Mouse (Mus musculus) liver, embryonic 11.5 days (tissue): Measurements from ENCODE around the gene Bcl2l1. TPM values are rescaled to one million over a fixed set of nuclear protein-coding genes. Genes with fewer than 3 reads are reported as not detected.
A peak's percentile ranks its signal among the peaks of the same experiment; 100 is the strongest.

Experiments
- ATAC-seq: fragments of 200-750 bp; cut with Nextera tagmentation; replicated peaks from 2 replicates; pipeline ENCODE4 v1.8.0; 2017; ENCODE audit warnings: moderate number of reproducible peaks, mild to moderate bottlenecking, moderate TSS enrichment, moderate library complexity; ENCODE audit not compliant: low FRiP score
- DNase-seq: peaks from one replicate; pipeline ENCODE4 v3.0.0-alpha.2; 2017; ENCODE audit warnings: low spot score
- H3K27ac ChIP-seq: fragments of 300-500 bp; sonication (generic); 2 replicates; pipeline ENCODE4 v1.5.1; 2014; ENCODE audit warnings: mild to moderate bottlenecking, low read depth, low read length, control low read depth
- H3K27me3 ChIP-seq: fragments of 300-500 bp; sonication (generic); replicated peaks from 2 replicates; pipeline ENCODE4 v1.6.1; 2014; ENCODE audit warnings: low read length, mixed read lengths; ENCODE audit not compliant: control insufficient read depth, insufficient read depth
- H3K36me3 ChIP-seq: fragments of 300-500 bp; sonication (generic); 2 replicates; pipeline ENCODE4 v1.6.1; 2014; ENCODE audit warnings: mild to moderate bottlenecking, low read length, moderate library complexity, mixed read lengths; ENCODE audit not compliant: control insufficient read depth, insufficient read depth
- H3K4me1 ChIP-seq: fragments of 300-500 bp; sonication (generic); replicated peaks from 2 replicates; pipeline ENCODE4 v1.6.1; 2014; ENCODE audit warnings: low read length, mixed read lengths; ENCODE audit not compliant: control insufficient read depth, insufficient read depth
- H3K4me2 ChIP-seq: fragments of 300-500 bp; sonication (generic); 2 replicates; pipeline ENCODE4 v1.6.1; 2014; ENCODE audit warnings: mild to moderate bottlenecking, control low read depth, moderate library complexity
- H3K4me3 ChIP-seq: fragments of 300-500 bp; sonication (generic); 2 replicates; pipeline ENCODE4 v1.5.1; 2014; ENCODE audit warnings: low read depth, low read length, control low read depth
- H3K9ac ChIP-seq: fragments of 300-500 bp; sonication (generic); 2 replicates; pipeline ENCODE4 v1.6.1; 2014; ENCODE audit warnings: low read depth, low read length, control low read depth
- H3K9me3 ChIP-seq: fragments of 300-500 bp; sonication (generic); 2 replicates; pipeline ENCODE4 v1.6.1; 2016; ENCODE audit warnings: low read length, inconsistent platforms, mixed read lengths; ENCODE audit not compliant: control insufficient read depth
- WGBS: fragments of 180-500 bp; shearing (Covaris S2); extraction: QIAGEN DNeasy Blood & Tissue Kit; methylation state at CpG from one replicate; pipeline ENCODE4 v1.1.7; 2014; 5-methylcytosine and 5-hydroxymethylcytosine counted together
- polyA plus RNA-seq: library from polyadenylated mRNA; unstranded; fragments of >200 nt; fragmentation: Nextera tagmentation; extraction: Ambion mirVana; gene quantifications from 2 replicates; pipeline ENCODE4 v1.2.1, GENCODE M21; 2014

The Bcl2l1 gene
- polyA plus RNA-seq, 1 experiment from 2014 or later: 61.7 TPM

- H3K36me3 ChIP-seq: peaks cover 4% of the 10 kb centered on the region; the same call in 1 of the 2 replicates
- H3K4me1 ChIP-seq: peaks cover 58% of the 10 kb centered on the region
- no peak overlapping the region for H3K9ac ChIP-seq
- 86% methylated on average over 2 of the region's 2 CpGs for WGBS
- no peaks in the 10 kb centered on the region for H3K9me3 ChIP-seq
- no peak overlapping the region for H3K4me3 ChIP-seq
- no peaks in the 10 kb centered on the region for H3K27me3 ChIP-seq
- no peak overlapping the region for H3K4me2 ChIP-seq
- DNase-seq (no peak), ATAC-seq (no peak)
- no peak overlapping the region for H3K27ac ChIP-seq
These were observed 11.2 kb downstream of the Bcl2l1 start for GRCm38 (mm10) chr2:152820369-152820768.

- peaks cover 4% of the 10 kb centered on the region; the same call in 1 of the 2 replicates for H3K36me3 ChIP-seq
- H3K9ac ChIP-seq: no peak overlapping the region
- 89% methylated on average over 4 of the region's 4 CpGs for WGBS
- DNase-seq: no peak
- no peak overlapping the region for H3K27ac ChIP-seq
- H3K4me2 ChIP-seq: no peak overlapping the region
- no peak for ATAC-seq
- H3K27me3 ChIP-seq: no peaks in the 10 kb centered on the region
- no peaks in the 10 kb centered on the region for H3K9me3 ChIP-seq
- peaks cover 58% of the 10 kb centered on the region for H3K4me1 ChIP-seq
- H3K4me3 ChIP-seq: no peak overlapping the region
These were observed 11.6 kb downstream of the Bcl2l1 start for GRCm38 (mm10) chr2:152819926-152820325.

- Histone ChIP-seq H3K27me3 (no peaks in the 10 kb centered on the region), H3K9me3 (no peaks in the 10 kb centered on the region), H3K27ac (no peak overlapping the region; the same call in 1 of the 2 replicates), H3K9ac (no peak overlapping the region), H3K4me3 (no peak overlapping the region), H3K36me3 (peaks cover 4% of the 10 kb centered on the region; the same call in 1 of the 2 replicates), H3K4me2 (no peak overlapping the region), H3K4me1 (peaks cover 57% of the 10 kb centered on the region)
- DNase-seq: no peak
- 95% methylated on average over 3 of the region's 3 CpGs for WGBS
- ATAC-seq: no peak
These were observed 12.4 kb downstream of the Bcl2l1 start for GRCm38 (mm10) chr2:152819097-152819624.

GRCm38 (mm10) chr2:152818679-152819078 lies 12.8 kb downstream of the Bcl2l1 start:
- H3K4me3 ChIP-seq: no peak overlapping the region
- no peak for DNase-seq
- H3K4me1 ChIP-seq: peaks cover 57% of the 10 kb centered on the region
- no peak for ATAC-seq
- H3K4me2 ChIP-seq: no peak overlapping the region
- H3K27ac ChIP-seq: no peak overlapping the region; the same call in 1 of the 2 replicates
- H3K9ac ChIP-seq: no peak overlapping the region
- 89% methylated on average over 5 of the region's 5 CpGs for WGBS
- H3K9me3 ChIP-seq: no peaks in the 10 kb centered on the region
- peaks cover 4% of the 10 kb centered on the region; the same call in 1 of the 2 replicates for H3K36me3 ChIP-seq
- H3K27me3 ChIP-seq: no peaks in the 10 kb centered on the region

- H3K9ac ChIP-seq: peak overlapping the region; percentile 4; the same call in 1 of the 2 replicates
- H3K4me1 ChIP-seq: peaks cover 61% of the 10 kb centered on the region
- H3K36me3 ChIP-seq: peaks cover 4% of the 10 kb centered on the region; the same call in 1 of the 2 replicates
- H3K4me3 ChIP-seq: no peak overlapping the region
- H3K9me3 ChIP-seq: no peaks in the 10 kb centered on the region
- no peaks in the 10 kb centered on the region for H3K27me3 ChIP-seq
- 38% methylated on average over 6 of the region's 6 CpGs for WGBS
- DNase-seq: no peak
- ATAC-seq: peak; percentile 79
- peak overlapping the region; percentile 87 for H3K27ac ChIP-seq
- peak overlapping the region; percentile 42 for H3K4me2 ChIP-seq
These were observed 13.8 kb downstream of the Bcl2l1 start for GRCm38 (mm10) chr2:152817596-152818291.

GRCm38 (mm10) chr2:152816657-152817348 lies 14.7 kb downstream of the Bcl2l1 start:
- Histone ChIP-seq H3K27ac (peak overlapping the region; percentile 87), H3K4me2 (peak overlapping the region; percentile 42), H3K9me3 (no peaks in the 10 kb centered on the region), H3K4me1 (peaks cover 70% of the 10 kb centered on the region), H3K36me3 (peaks cover 3% of the 10 kb centered on the region; the same call in 1 of the 2 replicates), H3K4me3 (no peak overlapping the region), H3K27me3 (no peaks in the 10 kb centered on the region), H3K9ac (peak overlapping the region; percentile 52)
- WGBS: 78% methylated on average over 3 of the region's 3 CpGs
- DNase-seq: no peak
- no peak for ATAC-seq

GRCm38 (mm10) chr2:152815879-152816656 lies 15.5 kb downstream of the Bcl2l1 start:
- peaks cover 2% of the 10 kb centered on the region; the same call in 1 of the 2 replicates for H3K36me3 ChIP-seq
- ATAC-seq (peak; percentile 37; the same call in 1 of the 2 replicates), DNase-seq (no peak)
- peak overlapping the region; percentile 87 for H3K27ac ChIP-seq
- no peak overlapping the region; the same call in 1 of the 2 replicates for H3K9ac ChIP-seq
- 60% methylated on average over 7 of the region's 7 CpGs for WGBS
- H3K9me3 ChIP-seq: no peaks in the 10 kb centered on the region
- peak overlapping the region; percentile 42 for H3K4me2 ChIP-seq
- no peaks in the 10 kb centered on the region for H3K27me3 ChIP-seq
- H3K4me3 ChIP-seq: no peak overlapping the region
- H3K4me1 ChIP-seq: peaks cover 74% of the 10 kb centered on the region

GRCm38 (mm10) chr2:152814213-152814874 lies 17.2 kb downstream of the Bcl2l1 start:
- peak overlapping the region; percentile 98 for H3K27ac ChIP-seq
- H3K4me3 ChIP-seq: no peak overlapping the region
- H3K27me3 ChIP-seq: no peaks in the 10 kb centered on the region
- H3K4me2 ChIP-seq: peak overlapping the region; percentile 43
- no peak for DNase-seq
- H3K36me3 ChIP-seq: no peaks in the 10 kb centered on the region; the same call in 1 of the 2 replicates
- H3K9me3 ChIP-seq: no peaks in the 10 kb centered on the region
- peaks cover 82% of the 10 kb centered on the region for H3K4me1 ChIP-seq
- ATAC-seq: peak; percentile 84
- H3K9ac ChIP-seq: peak overlapping the region; percentile 21; the same call in 1 of the 2 replicates
- 35% methylated on average over 6 of the region's 6 CpGs for WGBS
